Mouse (Mus musculus): ENCODE data around the gene Rtn4ip1. TPM values are rescaled to one million over a fixed set of nuclear protein-coding genes. Genes with fewer than 3 reads are reported as not detected.
A peak's percentile ranks its signal among the peaks of the same experiment; 100 is the strongest.

Gene Rtn4ip1
- 15.9 and 18.0 TPM in 2 replicates for polyA plus RNA-seq (2016; fragmentation: Nextera tagmentation; extraction: Ambion mirVana)

GRCm38 (mm10) chr10:43901578-43902194 is at the start of gene Rtn4ip1, which contains the start of gene Qrsl1:
Gene Rtn4ip1 (plus strand): TSS chr10:43901807.
Gene Qrsl1 (minus strand): TSS chr10:43901745.
- Histone ChIP-seq H3K4me2 (replicated peaks) (peak within 1 kb of the TSS; percentile 74), H3K9ac (peak within 1 kb of the TSS; percentile 67), H3K9me3 (replicated peaks) (no peaks in the 10 kb centered on the region), H3K27me3 (no peaks in the 10 kb centered on the region), H3K4me1 (peaks cover 12% of the 10 kb centered on the region), H3K4me3 (peak within 1 kb of the TSS; percentile 79), H3K27ac (peak within 1 kb of the TSS; percentile 75), H3K36me3 (no peaks in the 10 kb centered on the region)
- under 1% methylated on average over 40 of the region's 40 CpGs for WGBS
- ATAC-seq (ENCODE audit: low FRiP score): peak; percentile 98

DNA sequence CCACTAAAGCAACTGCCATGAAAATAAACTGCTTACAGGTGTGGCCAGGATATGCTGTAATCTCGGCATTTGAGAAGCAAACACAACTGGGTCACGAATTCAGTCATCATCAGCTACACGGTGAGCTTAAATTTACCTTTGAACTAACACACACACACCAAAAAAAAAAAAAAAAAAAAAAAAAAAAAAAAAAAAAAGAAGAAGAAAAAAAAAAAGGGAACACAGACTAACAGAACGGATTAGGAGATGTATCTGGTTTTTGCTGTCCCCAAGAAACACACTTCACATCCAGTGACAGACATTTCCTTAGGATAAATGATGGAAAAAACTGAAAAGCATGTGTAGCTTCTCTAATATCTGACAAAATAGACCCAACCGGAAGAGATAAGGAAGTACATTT is 49.7 kb upstream of the Rtn4ip1 start:
- Histone ChIP-seq H3K27ac (no peak overlapping the region), H3K9me3 (replicated peaks) (no peaks in the 10 kb centered on the region), H3K27me3 (no peaks in the 10 kb centered on the region), H3K9ac (no peak overlapping the region), H3K4me2 (replicated peaks) (no peak overlapping the region), H3K4me1 (no peaks in the 10 kb centered on the region), H3K36me3 (no peaks in the 10 kb centered on the region), H3K4me3 (no peak overlapping the region)
- WGBS: 90% methylated on average over 5 of the region's 5 CpGs
- ATAC-seq (ENCODE audit: low FRiP score): no peak

GRCm38 (mm10) chr10:43855916-43856315 is 45.7 kb upstream of the Rtn4ip1 start:
- H3K27ac ChIP-seq: no peak overlapping the region
- H3K9me3 ChIP-seq (replicated peaks): no peaks in the 10 kb centered on the region
- WGBS: 92% methylated on average over 9 of the region's 9 CpGs
- no peak overlapping the region for H3K4me3 ChIP-seq
- ATAC-seq (ENCODE audit: low FRiP score): no peak
- H3K9ac ChIP-seq: no peak overlapping the region
- H3K4me2 ChIP-seq (replicated peaks): no peak overlapping the region
- no peaks in the 10 kb centered on the region for H3K36me3 ChIP-seq
- H3K27me3 ChIP-seq: no peaks in the 10 kb centered on the region
- H3K4me1 ChIP-seq: no peaks in the 10 kb centered on the region

- no peaks in the 10 kb centered on the region for H3K27me3 ChIP-seq
- no peak overlapping the region for H3K9ac ChIP-seq
- no peaks in the 10 kb centered on the region for H3K9me3 ChIP-seq (replicated peaks)
- no peak for ATAC-seq (ENCODE audit: low FRiP score)
- no peaks in the 10 kb centered on the region for H3K4me1 ChIP-seq
- H3K4me2 ChIP-seq (replicated peaks): no peak overlapping the region
- H3K27ac ChIP-seq: no peak overlapping the region
- no peak overlapping the region for H3K4me3 ChIP-seq
- WGBS: 81% methylated on average over 3 of the region's 3 CpGs
- no peaks in the 10 kb centered on the region for H3K36me3 ChIP-seq
Measured at GRCm38 (mm10) chr10:43856351-43856750, 45.3 kb upstream of the Rtn4ip1 start.

DNA sequence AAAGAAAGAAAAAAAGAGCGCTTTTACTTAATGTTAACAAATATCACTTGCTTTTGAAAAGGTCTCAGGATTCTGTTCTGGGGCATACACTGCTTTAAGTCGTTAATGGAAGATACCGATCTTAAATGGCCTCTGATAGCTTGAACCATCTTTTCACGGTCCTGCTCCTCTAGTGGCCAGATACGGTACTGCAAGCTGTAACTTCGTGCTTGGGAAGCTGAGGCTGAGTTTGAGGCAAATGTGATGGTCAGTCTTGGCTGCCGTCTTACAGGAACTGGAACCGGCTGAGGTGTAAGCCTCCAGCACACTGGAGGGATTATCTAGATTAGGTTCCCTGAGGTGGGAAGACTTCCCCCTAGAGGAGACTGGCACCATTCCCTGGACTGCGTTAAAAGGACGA is 30.9 kb upstream of the Rtn4ip1 start:
- Histone ChIP-seq H3K4me1 (no peaks in the 10 kb centered on the region), H3K4me3 (no peak overlapping the region), H3K4me2 (replicated peaks) (no peak overlapping the region), H3K9me3 (replicated peaks) (no peaks in the 10 kb centered on the region), H3K9ac (no peak overlapping the region), H3K27ac (no peak overlapping the region), H3K27me3 (no peaks in the 10 kb centered on the region), H3K36me3 (no peaks in the 10 kb centered on the region)
- no peak for ATAC-seq (ENCODE audit: low FRiP score)
- 72% methylated on average over 10 of the region's 10 CpGs for WGBS

DNA sequence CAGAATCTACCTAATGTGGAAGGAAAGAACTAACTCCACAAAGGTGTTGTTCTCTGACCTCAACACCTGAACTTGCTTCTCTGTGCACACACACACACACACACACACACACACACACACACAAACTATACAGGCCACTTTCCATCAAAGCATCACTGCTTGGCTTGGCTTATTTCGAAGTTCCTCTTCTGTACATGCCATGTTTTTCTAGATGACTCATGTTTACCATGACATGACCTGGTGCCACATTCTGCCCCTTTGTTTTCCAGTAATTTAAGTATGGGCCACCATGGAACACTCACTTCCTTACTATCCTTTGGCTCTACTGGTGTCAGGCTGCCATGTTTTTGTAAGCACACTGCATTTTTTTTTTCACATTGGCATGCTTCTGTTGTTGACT is 30.1 kb upstream of the Rtn4ip1 start:
- WGBS: 96% methylated on average over 1 of the region's 1 CpGs

GRCm38 (mm10) chr10:43887676-43888075 is 13.9 kb upstream of the Rtn4ip1 start:
- Histone ChIP-seq H3K36me3 (peaks cover 20% of the 10 kb centered on the region), H3K9me3 (replicated peaks) (no peaks in the 10 kb centered on the region), H3K27ac (no peak overlapping the region), H3K9ac (no peak overlapping the region), H3K4me3 (no peak overlapping the region), H3K4me1 (no peaks in the 10 kb centered on the region), H3K4me2 (replicated peaks) (no peak overlapping the region), H3K27me3 (no peaks in the 10 kb centered on the region)
- ATAC-seq (ENCODE audit: low FRiP score): peak; percentile 56; the same call in 1 of the 2 replicates
- WGBS: 71% methylated on average over 9 of the region's 9 CpGs

More for the DNA sequence above, 30.1 kb upstream of the Rtn4ip1 start:
- H3K4me3 ChIP-seq: no peak overlapping the region
- no peak overlapping the region for H3K9ac ChIP-seq
- no peaks in the 10 kb centered on the region for H3K4me1 ChIP-seq
- H3K4me2 ChIP-seq (replicated peaks): no peak overlapping the region
- ATAC-seq (ENCODE audit: low FRiP score): no peak
- H3K27ac ChIP-seq: no peak overlapping the region
- H3K27me3 ChIP-seq: no peaks in the 10 kb centered on the region
- no peaks in the 10 kb centered on the region for H3K9me3 ChIP-seq (replicated peaks)
- no peaks in the 10 kb centered on the region for H3K36me3 ChIP-seq

- H3K27me3 ChIP-seq: no peaks in the 10 kb centered on the region
- whole genome bisulfite sequencing: 90% methylated on average over 16 of the region's 16 CpGs
- no peak overlapping the region for H3K4me3 ChIP-seq
- no peak overlapping the region for H3K27ac ChIP-seq
- H3K36me3 ChIP-seq: peaks cover 31% of the 10 kb centered on the region
- no peak overlapping the region for H3K9ac ChIP-seq
- ATAC-seq (ENCODE audit: low FRiP score): no peak
- H3K4me1 ChIP-seq: no peaks in the 10 kb centered on the region
- no peaks in the 10 kb centered on the region for H3K9me3 ChIP-seq (replicated peaks)
- H3K4me2 ChIP-seq (replicated peaks): no peak overlapping the region
Measured at GRCm38 (mm10) chr10:43888976-43889375, 12.6 kb upstream of the Rtn4ip1 start.

DNA sequence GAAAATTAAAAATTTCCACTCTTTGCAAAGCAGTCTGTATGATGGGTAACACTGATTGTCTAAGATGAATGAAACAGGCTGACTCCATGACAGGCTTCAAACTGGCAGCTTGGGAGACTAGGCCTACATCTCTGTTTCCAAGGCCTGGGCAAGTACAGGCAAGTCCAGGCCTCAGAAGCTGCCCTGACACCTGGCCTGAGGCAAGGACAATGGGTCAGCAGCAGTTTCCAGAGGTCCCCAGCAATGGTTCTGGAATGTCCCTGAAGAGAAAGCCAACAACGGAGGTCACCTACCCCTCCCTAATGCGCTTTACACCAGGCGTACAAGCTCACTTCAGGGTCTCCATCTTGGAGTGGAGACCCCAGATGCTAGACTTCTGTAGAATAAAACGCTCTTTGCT is 8.6 kb upstream of the Rtn4ip1 start:
- no peaks in the 10 kb centered on the region for H3K9me3 ChIP-seq (replicated peaks)
- H3K4me3 ChIP-seq: no peak overlapping the region
- no peaks in the 10 kb centered on the region for H3K27me3 ChIP-seq
- no peaks in the 10 kb centered on the region for H3K4me1 ChIP-seq
- no peak overlapping the region for H3K4me2 ChIP-seq (replicated peaks)
- no peak for ATAC-seq (ENCODE audit: low FRiP score)
- no peak overlapping the region for H3K27ac ChIP-seq
- peaks cover 26% of the 10 kb centered on the region for H3K36me3 ChIP-seq
- WGBS: 91% methylated on average over 4 of the region's 4 CpGs
- no peak overlapping the region for H3K9ac ChIP-seq

- WGBS: 94% methylated on average over 8 of the region's 8 CpGs
- H3K4me1 ChIP-seq: peaks cover 3% of the 10 kb centered on the region; the same call in 1 of the 2 replicates
- H3K4me2 ChIP-seq (replicated peaks): no peak overlapping the region
- no peak overlapping the region for H3K4me3 ChIP-seq
- no peak for ATAC-seq (ENCODE audit: low FRiP score)
- H3K27ac ChIP-seq: no peak overlapping the region
- H3K36me3 ChIP-seq: peaks cover 21% of the 10 kb centered on the region
- no peaks in the 10 kb centered on the region for H3K9me3 ChIP-seq (replicated peaks)
- H3K27me3 ChIP-seq: no peaks in the 10 kb centered on the region
- H3K9ac ChIP-seq: no peak overlapping the region
Measured at GRCm38 (mm10) chr10:43896065-43896464, 5.5 kb upstream of the Rtn4ip1 start.

GRCm38 (mm10) chr10:43898276-43898675 is 3.3 kb upstream of the Rtn4ip1 start:
- H3K27ac ChIP-seq: no peak overlapping the region
- H3K27me3 ChIP-seq: no peaks in the 10 kb centered on the region
- H3K36me3 ChIP-seq: peaks cover 8% of the 10 kb centered on the region
- no peak overlapping the region for H3K4me3 ChIP-seq
- 93% methylated on average over 7 of the region's 7 CpGs for WGBS
- H3K4me2 ChIP-seq (replicated peaks): no peak overlapping the region
- no peaks in the 10 kb centered on the region for H3K9me3 ChIP-seq (replicated peaks)
- H3K9ac ChIP-seq: no peak overlapping the region
- peaks cover 12% of the 10 kb centered on the region for H3K4me1 ChIP-seq
- no peak for ATAC-seq (ENCODE audit: low FRiP score)

- H3K27ac ChIP-seq: peak overlapping the region; percentile 75
- peak; percentile 79 for ATAC-seq (ENCODE audit: low FRiP score)
Measured at GRCm38 (mm10) chr10:43900883-43901570, 580 bp upstream of the Rtn4ip1 start.

DNA sequence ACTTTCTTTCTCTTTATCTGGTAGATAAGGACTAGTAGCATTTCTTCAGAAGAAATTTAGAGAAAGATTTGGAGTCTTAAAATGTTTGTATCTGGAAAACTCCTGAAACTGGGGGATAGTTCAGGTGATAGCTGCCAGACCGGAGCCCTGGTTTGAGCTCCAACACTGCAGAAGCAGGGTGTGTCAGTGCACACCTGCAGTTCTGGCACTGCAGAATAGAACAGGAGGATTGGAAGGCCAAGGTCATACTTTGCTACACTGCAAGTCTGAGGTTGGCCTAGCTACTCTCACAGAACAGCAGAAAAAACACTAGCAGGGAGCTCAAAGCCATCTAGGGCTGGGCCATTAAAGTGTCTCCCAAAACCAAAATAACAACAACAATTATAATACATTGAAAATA is 3.0 kb downstream of the Rtn4ip1 start:
- H3K36me3 ChIP-seq: no peaks in the 10 kb centered on the region
- no peaks in the 10 kb centered on the region for H3K27me3 ChIP-seq
- ATAC-seq (ENCODE audit: low FRiP score): no peak
- H3K4me2 ChIP-seq (replicated peaks): no peak overlapping the region
- H3K9ac ChIP-seq: no peak overlapping the region
- WGBS: 97% methylated on average over 1 of the region's 1 CpGs
- H3K4me1 ChIP-seq: peaks cover 12% of the 10 kb centered on the region
- no peak overlapping the region for H3K27ac ChIP-seq
- no peaks in the 10 kb centered on the region for H3K9me3 ChIP-seq (replicated peaks)
- H3K4me3 ChIP-seq: no peak overlapping the region

More at GRCm38 (mm10) chr10:43900883-43901570, 580 bp upstream of the Rtn4ip1 start:
- Histone ChIP-seq H3K9ac (peak overlapping the region; percentile 67), H3K4me3 (peak overlapping the region; percentile 79), H3K4me2 (replicated peaks) (peak overlapping the region; percentile 74), H3K36me3 (no peaks in the 10 kb centered on the region), H3K4me1 (peaks cover 12% of the 10 kb centered on the region), H3K9me3 (replicated peaks) (no peaks in the 10 kb centered on the region), H3K27me3 (no peaks in the 10 kb centered on the region)
- 7% methylated on average over 30 of the region's 30 CpGs for WGBS
